Mouse (Mus musculus): ENCODE measurements around the gene Casp9.
"Not testable (repeated sequence)": the region's sequence is repeated elsewhere in the genome, so short reads cannot be mapped to it uniquely, and the experiment has no call there.

Casp9 gene

GRCm38 (mm10) chr4:141793282-141794151 lies at the start of gene Casp9:
Gene Casp9 (plus strand): TSS chr4:141793612.
- peak; percentile 93 for DNase-seq (ENCODE audit: low read depth, low spot score)

DNA sequence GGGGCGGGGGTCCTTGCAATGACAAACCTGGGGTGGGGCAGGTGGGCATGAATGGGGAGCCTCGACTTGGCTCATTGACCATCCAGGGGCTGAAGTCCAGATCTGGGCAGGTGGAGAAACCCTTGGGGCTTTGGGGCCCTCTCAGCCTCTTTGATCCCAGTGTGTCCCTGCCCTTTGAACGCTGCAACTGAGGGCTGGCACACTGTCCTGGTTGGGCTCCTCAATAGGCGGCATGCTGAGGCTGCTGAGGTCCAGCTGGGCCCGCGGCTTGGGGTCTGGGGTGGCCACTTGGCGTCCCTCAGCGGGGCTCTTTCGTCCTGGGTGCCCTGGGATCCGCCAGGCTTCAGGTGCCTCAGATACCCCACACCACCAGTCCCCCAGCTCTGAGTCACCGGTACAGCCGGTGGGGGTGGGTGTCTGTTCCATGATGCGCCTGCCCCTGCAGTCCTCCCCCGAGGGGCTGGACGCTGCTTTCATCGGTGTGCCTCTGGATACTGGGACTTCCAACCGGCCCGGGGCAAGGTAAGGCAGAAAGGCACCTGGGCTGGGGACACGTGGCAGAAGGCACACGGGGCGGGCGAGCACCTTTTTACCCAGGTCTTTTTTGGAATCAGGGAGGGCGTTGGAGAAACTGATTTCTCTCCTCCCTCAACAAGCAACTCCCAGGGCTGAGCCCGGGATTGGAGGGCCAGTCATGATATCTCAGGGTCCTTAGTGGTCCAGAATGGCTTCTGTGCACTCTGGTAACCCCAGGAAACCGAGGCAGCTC lies 46.6 kb upstream of the Casp9 start, which contains the start of gene Agmat:
Gene Agmat, plus strand, starts transcription at position 95 of the 769 bp plus-strand sequence.
- no peak for DNase-seq (ENCODE audit: low read depth, low spot score)

GRCm38 (mm10) chr4:141749557-141749956 lies 43.9 kb upstream of the Casp9 start:
- DNase-seq (ENCODE audit: low read depth, low spot score), result no peak

DNA sequence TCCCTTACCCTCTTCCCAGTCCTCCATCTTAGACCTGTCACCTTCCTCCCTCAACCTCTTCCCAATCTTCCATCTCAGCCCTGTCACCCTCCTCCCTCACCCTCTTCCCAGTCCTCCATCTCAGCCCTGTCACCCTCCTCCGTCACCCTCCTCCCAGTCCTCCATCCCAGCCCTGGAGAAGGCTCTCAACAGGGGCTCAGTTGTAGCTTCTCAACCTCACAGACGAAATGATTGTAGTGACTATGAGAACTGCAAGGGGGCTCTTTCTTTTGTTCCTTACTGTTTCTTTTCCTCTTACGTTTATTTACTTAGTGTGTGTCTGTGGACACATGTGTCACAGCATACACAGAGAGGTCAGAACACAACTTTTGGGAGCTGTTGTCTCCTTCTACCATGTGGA lies 42.6 kb upstream of the Casp9 start:
- no peak for DNase-seq (ENCODE audit: low read depth, low spot score)

DNA sequence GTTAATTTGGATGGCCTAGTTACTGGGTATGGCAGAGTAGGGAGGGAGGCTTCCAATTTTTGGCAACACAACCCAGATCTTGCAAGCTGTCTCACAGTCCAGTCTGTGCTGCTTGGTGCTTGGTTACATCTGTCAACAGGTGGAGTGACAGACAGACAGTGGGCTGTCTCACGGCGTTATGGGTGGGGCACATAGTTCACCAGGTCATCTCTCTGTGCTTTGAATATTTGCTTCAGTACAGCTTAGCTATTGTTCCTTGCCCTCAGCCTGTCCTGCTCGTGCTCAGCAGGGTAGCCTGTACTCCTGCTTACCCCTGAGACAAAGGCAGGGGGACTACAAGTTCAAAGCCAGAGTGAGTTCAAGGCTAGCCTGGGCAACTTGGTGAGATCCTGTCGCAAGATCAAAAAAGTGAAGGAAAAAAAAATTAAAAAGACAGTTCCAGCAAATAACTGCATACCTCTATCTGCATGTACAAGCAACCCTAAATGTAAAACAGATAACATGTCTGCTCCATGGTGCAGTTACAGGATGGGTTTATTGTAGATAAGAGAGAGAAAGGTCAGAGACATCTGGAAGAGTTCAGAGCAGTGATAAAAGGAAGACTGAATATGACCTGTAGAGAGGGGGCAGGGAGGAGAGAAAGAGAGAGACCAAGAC lies 41.9 kb upstream of the Casp9 start:
- no peak for DNase-seq (ENCODE audit: low read depth, low spot score)

GRCm38 (mm10) chr4:141752076-141752421 lies 41.4 kb upstream of the Casp9 start:
- no peak for DNase-seq (ENCODE audit: low read depth, low spot score)

- no peak for DNase-seq (ENCODE audit: low read depth, low spot score)
Measured at GRCm38 (mm10) chr4:141755375-141755930, 38.0 kb upstream of the Casp9 start.

DNA sequence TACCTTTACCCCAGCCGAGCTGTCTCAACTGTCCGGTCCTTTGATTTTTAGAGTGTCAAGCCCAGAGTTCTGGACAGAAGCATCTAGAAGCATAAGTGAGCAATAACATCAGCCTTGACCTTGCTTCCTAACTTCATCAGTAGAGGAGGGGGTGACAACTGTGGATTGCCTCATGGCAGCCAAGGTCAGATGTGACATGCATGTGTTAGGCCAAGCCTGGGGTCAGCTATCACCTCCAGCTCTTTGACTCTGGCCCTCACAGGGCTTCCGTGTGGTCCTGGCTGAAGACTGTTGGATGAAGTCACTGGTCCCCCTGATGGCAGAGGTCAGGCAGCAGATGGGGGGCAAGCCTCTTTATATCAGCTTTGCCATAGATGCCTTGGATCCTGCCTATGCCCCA lies 36.3 kb upstream of the Casp9 start:
- no peak for DNase-seq (ENCODE audit: low read depth, low spot score)

DNA sequence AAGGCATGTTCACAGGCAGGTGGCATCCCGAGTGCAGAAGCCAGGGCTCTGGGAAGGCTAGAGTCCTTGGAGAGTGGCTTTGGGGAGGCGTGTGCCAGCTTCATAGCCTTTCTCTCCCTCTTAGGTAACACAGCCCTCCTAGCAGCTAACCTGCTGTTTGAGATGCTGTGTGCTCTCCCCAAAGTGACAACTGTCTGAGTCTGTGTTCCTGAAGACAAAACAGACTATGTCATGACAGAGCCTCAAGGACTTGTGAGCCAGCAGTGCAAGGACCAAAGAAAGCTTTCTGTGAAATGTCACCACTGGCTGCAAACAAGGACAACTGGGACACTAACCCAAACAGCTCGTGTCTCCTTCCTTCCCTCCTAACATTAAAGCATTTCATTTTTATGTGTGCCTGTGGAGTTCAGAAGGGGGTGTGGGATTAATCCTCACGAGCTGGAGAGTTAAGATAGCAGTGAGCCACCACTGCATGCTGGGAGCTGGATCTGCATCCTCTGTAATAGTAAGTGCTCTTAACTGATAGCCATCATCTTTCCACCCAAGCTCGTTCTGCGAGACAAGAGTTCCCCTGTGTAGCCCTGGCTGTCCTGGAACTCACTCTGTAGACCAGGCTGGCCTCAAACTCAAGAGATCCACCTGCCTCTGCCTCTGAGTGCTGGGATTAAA lies 34.4 kb upstream of the Casp9 start:
- DNase-seq (ENCODE audit: low read depth, low spot score), result no peak

DNA sequence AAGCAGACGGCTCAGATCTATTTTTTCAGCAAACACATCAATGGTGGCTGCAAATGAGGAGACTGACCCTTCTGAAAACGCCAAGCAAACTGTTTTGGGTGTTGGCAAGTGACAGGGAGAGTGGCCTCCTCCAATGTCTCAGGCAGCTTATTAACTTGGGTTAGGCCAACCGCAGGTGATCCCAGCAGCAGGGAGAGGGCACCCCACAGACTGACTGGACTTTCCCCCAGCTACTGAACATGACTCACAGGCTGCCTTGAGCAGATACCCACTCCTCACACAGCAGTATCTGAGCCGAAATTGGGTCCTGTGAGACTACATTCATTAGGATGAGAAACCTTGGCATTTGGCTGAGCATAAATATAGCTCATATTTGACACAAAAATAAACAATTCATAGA lies 32.5 kb upstream of the Casp9 start:
- no peak for DNase-seq (ENCODE audit: low read depth, low spot score)

DNA sequence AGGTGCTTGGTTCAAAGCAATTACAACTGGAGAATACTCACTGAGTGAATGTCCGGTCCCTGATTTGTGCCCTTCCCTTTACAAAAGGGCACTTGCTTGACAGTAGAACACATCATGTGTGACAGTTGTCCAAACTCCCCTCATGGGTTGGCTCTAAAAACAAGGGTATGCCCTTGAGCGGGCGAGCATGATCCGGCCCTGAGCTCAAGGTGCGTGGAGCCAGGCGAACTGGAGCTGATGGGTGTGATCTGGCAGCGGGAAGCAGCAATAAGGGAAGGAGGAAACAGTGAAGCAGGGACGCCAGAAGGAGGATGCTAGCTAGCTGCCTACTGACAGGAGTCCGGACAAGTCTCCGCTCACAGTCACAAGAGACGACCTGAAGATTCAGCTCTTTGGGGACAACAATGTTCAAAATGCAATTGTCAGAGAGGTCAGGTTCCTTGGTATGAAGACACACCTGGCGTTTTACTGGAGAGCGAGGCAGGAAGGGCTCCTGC lies 31.3 kb upstream of the Casp9 start:
- no peak for DNase-seq (ENCODE audit: low read depth, low spot score)

GRCm38 (mm10) chr4:141763476-141763875 lies 29.9 kb upstream of the Casp9 start:
- DNase-seq (ENCODE audit: low read depth, low spot score), result no peak

GRCm38 (mm10) chr4:141765008-141765407 lies 28.4 kb upstream of the Casp9 start:
- no peak for DNase-seq (ENCODE audit: low read depth, low spot score)

GRCm38 (mm10) chr4:141766316-141766667 lies 27.1 kb upstream of the Casp9 start:
- no peak for DNase-seq (ENCODE audit: low read depth, low spot score)

- DNase-seq (ENCODE audit: low read depth, low spot score), result no peak
Measured at GRCm38 (mm10) chr4:141766668-141767352, 26.6 kb upstream of the Casp9 start.

- no peak for DNase-seq (ENCODE audit: low read depth, low spot score)
Measured at GRCm38 (mm10) chr4:141767353-141768036, 25.9 kb upstream of the Casp9 start.

DNA sequence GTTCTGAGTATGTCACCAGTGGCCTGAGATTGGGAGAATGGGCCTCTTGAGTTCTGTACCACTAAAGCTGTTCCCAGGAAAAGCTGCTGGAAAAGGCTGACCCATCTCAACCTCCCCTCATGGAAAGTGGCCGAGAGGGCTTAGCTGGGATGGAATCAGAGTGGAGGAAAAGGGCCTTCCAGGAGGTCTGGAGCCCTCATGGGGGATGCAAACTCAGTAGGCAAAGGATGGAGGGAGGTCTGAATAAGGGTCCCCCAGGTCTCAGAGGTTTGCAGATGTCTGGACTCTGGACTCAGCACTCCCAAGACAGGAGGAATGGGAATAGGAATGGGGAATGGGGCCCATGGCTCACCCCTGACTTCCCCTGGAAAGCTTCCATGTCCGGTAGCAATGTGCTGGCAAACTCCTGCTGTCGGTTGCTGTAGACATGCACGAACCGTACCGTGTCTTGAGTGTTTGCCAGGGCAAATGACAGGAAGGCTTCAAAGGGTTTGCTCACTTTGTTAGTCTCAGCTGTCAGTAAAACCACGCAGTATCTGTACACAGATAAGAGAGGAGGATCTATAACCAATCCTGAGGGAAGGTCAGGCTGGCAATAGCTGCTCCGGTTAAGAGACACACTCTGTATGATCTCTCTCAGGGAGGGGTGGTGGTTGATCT lies 23.8 kb upstream of the Casp9 start:
- DNase-seq (ENCODE audit: low read depth, low spot score), result no peak

- no peak for DNase-seq (ENCODE audit: low read depth, low spot score)
Measured at GRCm38 (mm10) chr4:141771823-141772222, 21.6 kb upstream of the Casp9 start.

DNA sequence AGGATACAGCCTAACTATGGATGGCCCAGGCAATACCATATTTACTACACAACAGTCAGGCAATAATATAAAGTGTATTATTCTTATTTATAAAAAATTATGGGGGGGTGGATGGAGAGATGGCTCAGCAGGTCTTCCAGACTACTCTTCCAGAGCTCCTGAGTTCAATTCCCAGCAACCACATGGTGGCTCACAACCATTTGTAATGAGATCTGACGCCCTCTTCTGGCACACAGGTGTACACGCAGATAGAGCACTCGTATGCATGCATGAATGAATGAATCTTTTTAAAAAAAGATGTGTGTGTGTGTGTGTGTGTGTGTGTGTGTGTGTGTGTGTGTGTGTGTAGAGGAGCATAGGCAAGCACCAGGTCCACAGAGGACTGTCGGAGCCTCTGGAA lies 20.4 kb upstream of the Casp9 start:
- not testable (repeated sequence) for DNase-seq (ENCODE audit: low read depth, low spot score)

DNA sequence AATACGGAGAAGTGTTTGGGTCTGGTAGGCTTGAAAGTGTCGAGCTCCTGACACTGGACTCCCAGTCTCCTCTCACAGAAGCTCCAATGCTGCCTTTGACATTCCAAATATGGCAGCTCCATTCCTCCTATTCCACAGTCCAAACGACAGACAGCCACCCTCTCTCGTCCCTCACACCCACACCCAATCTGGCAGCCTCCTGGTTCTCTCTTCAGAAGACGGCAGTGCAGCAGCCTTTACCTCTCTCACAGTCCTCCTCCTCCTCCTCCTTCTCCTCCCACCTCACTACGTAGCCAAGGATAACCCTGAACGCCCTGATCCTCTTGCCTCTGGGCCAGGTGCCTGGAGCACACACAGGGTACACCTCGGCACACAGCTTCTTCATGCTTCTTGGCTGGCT lies 13.6 kb upstream of the Casp9 start:
- DNase-seq (ENCODE audit: low read depth, low spot score), result no peak
